Mouse (Mus musculus) gonadal fat pad, adult 2 months (tissue): ENCODE data around the gene Adgrf3. TPM values are rescaled to one million over a fixed set of nuclear protein-coding genes. Genes with fewer than 3 reads are reported as not detected.

ENCODE experiments used
- DNase-seq: peaks from one replicate; pipeline ENCODE4 v3.0.0-alpha.2; 2012; ENCODE audit warnings: low read depth
- polyA plus RNA-seq: library from polyadenylated mRNA; depleted of rRNA; stranded (reverse); fragments of >200 nt; gene quantifications from 2 replicates; pipeline ENCODE4 v1.2.3, GENCODE M21; 2012

Adgrf3 gene
- polyA plus RNA-seq, 1 experiment: 1.2 TPM

DNA sequence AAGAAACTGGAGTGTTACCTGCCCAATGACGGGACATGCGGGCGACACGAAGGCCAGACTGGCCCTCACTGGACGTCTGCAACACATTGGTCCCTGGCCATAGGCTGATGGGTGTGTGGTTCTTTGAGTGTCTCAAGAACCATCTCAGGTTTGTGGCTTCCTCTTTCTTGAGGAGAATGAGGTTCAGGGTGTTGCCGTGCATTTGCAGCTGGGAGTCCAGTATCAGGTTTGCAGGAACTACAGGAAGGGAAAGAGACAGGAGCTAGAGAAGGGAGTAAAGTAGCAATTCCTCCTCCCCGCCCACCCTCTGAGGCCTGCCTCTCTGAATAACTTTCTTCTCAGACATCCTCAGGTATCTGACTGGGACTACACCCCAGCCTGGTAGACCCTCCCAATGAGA, 3.3 kb downstream of the Adgrf3 start:
- DNase-seq: no peak

DNA sequence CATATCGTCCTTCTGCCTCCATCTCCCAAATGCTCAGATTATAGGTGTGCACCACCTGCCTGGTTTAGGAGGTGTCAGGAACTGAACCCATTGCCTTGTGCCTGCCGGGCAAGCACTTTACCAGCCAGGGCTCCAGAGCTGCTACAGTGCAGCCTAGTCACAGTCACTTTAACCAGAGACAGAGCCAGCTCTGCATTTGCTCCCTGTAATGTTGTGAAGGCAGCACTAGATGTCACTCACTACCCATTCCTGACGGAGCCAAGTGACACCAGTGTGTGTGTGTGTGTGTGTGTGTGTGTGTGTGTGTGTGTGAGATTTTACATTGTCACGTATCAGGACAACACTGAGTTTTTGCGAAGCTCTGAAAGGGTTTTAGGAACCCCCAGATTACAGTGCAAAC, 4.0 kb downstream of the Adgrf3 start:
- no peak for DNase-seq

DNA sequence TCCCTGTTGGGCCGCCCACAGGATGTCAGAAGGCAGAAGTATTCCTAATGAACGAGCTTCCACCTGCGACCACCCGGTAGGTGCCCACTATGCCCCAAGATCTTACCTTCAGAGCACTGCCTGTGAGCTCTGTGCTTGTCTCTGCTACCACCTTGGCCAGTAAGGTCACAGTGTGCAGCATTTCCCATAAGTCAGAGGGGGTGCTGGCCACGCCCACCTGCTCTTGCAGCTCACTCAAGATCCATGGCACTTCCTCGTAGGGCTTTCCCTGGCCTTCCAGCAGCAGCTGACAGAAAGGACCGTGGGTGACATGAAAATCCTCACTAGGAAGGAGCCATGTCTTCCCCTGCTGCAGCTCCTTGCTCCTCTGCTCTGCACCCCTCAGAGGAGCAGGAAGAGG, 7.3 kb downstream of the Adgrf3 start:
- no peak for DNase-seq

DNA sequence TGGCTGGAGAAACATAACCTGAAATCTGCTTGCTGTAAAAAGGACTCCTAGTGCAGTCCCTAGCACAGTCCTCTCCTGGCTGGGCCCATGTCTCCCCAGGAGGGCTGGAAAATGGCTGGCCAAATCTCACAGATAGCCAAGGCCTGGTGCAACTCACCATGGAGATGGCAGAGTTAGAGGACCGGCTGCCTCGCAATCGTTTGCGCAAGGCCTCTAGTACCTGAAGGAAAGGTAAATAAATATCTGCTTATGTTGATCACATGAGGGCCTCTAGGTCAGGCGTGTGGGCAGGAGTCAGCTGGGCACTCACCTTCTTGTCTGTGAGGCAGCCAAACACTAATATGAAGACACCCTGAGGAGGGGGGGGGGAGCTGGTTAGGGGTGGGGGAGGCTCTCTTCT, 10.2 kb downstream of the Adgrf3 start:
- DNase-seq: no peak

DNA sequence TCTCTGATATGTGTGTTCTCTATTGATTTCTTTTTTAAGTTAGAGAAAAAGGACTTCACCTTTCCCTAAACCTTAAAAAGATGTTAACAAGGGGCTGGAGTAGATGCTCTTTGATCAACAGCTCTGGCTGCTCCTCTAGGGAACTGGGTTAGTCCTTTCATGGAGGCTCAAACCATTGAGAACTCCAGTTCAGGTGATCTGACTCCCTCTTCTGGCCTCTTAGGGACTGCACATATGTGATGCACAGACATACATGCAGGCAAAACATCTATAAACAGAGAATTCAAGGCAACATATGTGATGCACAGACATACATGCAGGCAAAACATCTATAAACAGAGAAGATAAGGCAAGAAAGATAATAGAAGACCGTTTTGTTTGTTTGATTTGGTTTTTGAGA, 13.1 kb downstream of the Adgrf3 start:
- DNase-seq: no peak

DNA sequence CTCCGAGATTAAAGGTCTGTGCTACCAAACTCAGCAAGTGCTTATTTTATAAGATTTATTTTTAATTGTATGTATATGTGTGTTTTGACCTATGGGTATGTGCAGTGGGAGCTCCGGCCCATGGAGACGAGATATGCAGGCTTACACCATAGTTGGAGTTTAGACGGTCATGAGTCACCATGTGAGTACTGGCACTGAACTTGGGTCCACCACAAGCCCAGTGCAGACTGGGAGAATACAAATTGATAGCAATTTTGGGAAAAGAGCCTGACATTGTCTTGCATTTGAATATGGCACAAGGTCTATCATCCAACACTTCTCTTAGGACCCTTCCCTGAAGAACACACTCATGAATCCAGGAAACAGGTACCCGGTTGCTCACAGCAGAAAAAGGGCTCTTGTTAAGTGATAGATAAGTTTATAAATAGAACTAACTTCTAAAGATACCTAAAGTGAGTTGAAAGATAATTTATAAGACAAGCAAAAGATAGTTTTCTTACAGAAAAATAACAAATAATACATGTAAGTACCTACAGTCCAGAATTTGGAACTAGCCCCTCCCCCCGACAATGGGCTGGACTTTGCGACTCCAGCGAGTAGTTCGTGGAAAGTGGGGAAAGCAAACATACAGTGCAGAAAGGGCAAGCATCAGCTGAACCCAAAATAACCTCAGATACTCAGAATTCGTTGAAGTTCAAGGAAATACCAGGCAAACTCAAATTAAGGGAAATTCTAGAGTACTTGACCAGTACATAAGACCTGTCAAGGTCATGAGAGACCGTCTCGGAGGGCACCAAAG, 17.6 kb downstream of the Adgrf3 start:
- no peak for DNase-seq

DNA sequence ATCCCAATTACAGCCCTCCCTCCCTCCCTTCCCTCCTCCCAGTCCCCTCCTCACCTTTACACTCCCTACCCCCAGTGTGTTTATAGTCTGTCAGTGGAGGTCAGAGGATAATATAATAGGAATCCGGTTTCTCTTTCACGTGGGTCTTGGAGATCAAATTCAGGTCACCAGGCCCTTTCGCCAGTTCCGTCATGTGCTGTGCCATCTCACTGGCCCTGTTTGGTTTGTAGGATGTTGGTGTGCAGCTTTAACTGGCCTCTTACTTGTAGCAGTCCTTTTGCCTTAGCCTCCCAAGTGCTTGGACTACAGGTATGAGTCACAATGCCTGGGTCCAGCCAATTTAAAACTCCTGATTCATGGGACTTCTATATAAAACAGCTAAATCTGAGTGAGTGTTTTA, 29.7 kb downstream of the Adgrf3 start:
- no peak for DNase-seq

DNA sequence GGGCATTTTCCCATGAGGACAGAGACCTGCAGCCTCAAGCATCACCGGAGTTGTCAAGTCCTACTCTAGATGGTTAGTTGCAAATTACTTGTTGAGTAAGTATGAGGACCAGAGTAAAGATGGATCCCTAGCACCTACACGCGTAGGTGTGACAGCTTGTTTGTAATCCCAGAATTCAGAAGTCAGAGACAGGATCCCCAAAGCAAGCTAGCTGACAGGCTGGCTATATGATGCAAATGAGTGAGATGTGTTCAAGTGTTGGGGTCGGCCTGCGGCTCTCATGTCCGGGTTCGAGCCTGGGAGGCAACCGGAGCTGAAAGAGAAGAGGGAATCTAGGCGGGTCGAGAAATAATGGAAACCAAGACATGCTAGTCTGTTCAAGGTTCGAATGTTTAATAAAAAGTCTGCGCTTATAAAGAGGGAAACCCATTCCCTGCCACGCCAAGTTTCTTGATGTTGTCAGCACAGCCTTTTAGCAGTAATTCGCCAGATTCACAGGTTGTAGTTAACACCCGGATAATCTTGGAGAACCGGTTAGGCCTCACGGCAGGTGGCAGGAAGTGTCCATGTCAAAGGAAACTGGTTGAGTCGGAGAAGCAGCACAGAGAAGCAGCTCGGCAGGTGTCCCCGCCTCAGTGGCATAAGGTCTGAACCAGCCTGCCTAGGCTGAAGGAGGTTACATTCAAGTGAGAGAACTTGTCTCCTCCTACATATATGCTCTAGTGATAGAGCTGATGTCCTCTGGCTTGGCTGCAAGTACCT, 32.4 kb downstream of the Adgrf3 start:
- no peak for DNase-seq

DNA sequence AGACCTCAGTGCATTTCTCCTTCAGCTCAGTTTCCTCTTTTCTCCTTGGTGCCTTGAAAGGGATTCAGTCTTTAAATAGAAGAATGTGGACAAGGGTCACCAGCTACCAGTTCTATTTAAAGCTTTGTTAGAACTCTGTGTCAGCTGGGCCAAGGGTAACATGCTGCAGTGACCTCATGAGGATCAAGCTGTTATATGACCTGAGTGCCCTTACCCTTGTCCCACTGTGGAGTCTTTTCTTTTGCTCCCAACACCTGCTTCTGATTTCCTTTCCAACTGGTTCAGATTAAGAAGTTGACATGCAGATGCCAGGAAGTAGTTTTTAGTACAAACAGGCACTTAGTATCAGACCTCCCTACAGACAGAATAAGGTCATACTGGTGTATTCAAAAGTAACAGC, 33.4 kb downstream of the Adgrf3 start:
- no peak for DNase-seq

DNA sequence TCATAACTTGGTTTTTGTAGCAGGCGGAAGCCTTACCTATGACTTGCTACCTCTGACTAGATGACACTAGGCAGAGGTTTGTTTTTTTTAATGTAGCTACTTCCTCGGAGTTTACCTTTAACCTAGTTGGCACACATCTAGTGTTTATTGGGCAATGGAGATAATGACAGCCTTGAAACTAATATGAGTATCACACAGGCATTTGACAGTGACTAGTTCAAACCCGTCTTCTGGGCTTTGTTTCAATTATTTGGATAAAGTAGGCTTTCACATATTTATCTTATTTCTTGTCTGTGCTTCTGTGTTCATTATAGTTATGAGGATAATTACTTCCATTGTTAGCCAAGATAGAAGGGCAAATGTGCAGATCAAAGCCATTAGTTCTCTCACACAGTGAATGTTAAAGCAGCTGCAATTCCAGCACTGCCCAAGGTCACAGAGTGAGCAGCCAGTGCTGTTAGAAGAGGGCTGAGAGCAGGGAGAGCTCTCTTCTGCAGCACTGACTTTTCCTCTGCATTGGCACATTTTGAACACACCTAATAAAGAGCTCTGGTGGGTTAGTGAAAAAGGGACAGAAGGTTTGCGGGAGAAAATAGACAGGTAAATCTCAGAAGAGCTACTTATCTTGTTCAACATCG, 35.1 kb downstream of the Adgrf3 start:
- peak; percentile 97 for DNase-seq

DNA sequence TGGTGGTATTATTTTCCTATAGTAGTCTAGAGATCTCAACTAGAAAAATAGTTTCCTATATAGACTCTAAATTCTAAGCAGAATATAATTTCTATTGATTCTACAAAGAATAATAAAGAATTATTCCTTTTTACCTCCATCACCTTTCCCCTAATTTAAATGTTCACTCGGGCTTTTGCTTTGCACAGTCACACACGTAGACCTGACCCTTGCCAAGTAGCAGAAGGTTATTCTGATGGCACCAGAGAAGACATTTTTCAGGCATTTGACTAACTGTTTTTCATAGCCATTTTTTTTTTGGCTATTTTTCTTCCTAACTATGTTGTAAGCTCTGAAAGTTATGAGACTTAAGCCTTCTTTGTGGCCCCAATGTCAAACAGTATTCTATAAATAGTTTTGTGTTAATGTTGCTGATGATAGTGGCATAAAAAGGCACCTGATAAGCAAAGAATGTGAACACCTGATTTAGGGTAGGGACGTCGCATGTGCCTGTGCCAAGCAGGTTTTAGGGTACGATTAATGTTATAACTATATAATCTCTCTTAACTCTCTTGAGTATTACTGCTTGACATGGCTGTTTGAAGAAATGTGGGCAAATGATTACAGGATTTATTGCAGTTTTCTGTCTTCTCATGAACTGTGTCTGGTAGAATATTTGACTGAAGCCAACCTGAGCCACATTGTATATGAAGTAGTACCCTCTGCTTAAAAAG, 40.1 kb downstream of the Adgrf3 start:
- DNase-seq: no peak

DNA sequence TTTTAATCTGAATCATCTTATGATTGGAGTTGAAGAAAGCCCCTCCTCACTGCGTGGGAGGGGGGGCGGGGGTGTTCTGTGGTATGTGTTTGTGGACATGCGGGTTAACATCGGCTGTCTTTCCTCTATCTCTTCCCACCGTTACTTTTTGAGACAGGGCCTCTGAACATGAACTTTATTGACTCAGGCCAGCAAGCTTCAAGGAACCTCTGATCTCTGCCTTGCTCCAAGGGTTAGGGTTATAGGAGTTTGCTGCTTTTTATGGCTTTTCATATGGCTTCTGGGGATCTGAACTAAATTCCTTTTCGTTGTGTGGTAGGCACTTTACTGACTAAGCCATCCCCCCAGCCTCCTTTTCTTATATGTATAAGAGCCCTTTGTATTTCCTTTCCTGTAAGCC, 43.2 kb downstream of the Adgrf3 start:
- no peak for DNase-seq

DNA sequence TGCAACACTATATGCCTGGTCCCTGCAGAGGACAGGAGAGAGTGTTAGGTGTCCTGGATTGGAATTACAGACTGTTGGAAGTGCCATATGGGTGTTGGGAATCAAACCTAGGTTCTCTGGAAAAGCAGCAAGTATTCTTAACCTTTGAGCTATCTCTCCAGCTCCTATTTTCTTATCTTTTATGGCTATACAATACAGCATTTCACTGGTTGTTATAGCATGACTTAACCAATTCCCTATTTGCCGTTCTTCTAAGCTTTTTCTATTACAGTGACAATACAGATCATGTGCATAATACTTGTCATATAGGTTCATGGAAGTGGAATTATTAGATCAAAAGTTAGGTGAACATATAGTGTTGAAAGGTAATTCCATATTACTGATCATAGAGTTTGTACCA, 43.7 kb downstream of the Adgrf3 start:
- DNase-seq: no peak

DNA sequence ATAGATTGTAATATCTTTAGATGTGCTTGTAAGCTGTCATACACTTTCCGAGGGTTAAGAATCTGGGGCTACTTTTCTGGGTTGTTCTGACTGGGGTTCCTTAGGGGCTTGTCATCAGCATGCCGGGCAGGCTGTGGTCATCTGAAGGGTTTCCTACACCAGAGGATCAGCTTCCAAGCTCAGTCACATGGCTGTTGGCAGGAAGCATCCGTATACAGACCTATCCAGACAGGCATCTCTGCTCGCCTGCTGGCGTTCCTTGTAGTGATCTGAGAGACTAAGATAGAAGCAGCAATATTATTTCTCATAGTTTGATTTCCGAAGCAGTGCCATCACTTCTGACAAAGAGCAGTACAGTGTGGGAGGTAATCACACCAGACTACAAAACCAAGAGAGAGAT, 45.9 kb downstream of the Adgrf3 start:
- no peak for DNase-seq

DNA sequence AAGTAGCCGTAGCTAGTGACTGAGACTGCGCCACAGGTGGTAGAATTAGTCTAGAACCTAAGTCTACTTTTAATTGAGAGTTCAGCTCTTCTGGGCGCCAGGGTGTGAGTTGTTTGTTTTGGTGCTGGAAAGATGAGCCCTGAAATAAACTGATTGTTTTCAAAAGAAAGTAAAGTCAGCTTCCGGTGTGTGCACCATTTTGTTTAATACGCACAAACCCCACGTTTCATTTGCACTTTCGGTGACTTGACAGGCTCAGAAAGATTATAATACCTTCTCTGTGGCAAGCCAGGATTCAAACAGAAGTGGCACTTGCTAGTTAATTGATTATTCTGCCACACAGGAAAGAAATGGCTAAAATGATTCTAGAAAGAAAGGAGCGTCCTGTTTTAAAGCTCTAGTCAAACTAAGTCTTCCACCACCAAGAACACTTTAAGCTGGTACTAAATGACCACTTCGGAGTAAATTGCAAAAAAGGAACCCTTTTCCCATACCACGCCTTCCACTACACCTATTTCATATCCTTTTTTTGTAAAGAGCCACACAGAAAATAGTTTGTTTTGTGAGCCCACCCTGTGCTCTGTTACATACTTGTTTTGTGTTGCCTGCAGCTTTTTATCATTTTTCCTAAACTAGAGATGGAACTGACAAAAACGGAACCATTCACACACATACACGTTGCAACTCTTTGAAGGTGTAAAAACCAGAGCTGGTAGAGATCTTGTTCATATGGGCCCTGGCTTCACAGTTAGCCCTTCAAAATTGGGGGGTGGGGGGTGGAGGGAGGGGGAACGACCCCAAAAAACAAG, 49.5 kb downstream of the Adgrf3 start:
- DNase-seq: no peak

DNA sequence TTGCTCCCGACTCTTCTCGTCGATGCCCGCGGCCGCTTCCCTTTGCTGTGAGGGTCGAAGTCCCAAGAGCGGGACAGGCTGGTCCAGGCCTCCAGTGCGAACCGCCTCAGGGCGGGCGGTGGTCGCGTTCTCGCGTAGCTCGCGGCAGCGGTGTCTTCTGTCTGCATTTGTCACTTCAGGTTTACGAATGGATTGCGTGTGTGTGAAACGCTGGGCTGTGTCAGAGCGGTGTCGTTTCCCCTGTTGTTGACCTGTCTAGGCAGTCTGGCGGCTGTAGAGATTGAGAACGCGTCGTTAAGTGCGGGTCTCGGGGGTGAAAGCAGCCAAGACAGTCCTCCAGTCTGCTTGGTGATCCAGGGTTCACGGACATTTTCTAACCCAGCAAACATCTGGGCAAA, 50.1 kb downstream of the Adgrf3 start:
- no peak for DNase-seq

DNA sequence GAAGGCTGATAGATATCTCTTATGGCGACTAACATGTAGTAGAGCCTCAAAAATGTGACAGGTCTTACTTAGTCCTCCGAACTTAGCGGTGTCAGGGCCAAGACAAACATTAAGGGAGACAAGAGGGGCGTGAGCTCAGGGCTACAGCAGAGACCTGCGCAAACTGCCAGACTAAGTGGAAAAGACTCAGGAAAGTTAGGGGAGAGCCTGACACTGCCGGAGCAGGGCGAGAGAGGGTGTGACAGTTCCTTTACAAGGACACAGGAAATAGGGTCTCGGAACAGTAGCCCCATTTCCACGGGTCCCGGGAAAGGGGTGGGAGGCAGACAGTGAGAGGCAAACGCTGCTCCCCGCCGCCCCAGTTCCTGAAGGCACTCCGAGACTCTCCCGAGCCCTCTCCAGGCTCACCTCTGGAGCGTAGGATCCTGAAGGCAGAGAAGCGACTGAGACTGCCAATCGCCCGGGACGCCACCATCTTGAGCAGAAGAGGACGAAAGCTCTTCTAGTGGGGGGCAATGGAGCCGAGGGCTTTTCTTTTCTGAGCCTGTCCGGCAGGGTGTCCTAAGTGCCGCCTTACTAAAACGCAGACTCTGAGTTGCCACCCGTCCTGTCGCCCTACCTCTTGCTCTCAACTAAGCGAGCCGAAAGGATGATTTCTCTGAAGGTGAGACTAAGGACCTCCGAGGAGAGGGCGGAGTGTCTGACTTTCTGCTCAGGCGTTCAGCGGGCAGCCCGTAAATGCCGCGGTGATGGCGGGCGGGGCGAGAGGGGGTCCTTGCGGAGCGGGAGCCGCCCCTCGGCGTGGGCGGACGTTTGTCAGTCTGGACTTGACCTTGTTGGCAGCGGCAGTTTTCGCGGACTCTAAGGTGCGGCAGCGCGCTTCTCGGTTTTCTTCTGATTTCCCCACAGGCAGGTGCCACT, 50.8 kb downstream of the Adgrf3 start, which contains the start of the genes Hadha and Hadhb:
TSS of gene Hadha (minus strand) at position 689 of the 921 bp plus-strand sequence.
TSS of gene Hadhb (plus strand) at position 775 of the 921 bp plus-strand sequence.
- no peak for DNase-seq

DNA sequence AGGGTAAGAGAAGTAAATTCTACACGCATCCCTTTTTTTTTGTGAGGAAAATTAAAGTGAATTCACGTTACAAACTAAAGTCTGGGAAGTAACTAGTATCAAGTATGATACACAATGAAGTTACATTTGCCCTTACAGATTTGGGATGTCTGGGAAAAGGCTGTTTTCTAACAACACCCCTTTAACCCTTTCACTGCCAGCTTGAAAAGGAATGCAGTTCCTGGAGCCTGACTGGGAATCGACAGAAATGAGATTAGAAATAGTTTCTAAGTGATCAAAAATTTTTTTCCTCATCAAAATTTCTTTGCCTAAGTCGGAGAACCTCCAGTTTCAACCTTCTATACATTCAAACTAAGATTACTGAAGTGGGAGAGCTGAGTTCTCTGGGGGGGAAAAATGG, 51.5 kb downstream of the Adgrf3 start:
- no peak for DNase-seq

DNA sequence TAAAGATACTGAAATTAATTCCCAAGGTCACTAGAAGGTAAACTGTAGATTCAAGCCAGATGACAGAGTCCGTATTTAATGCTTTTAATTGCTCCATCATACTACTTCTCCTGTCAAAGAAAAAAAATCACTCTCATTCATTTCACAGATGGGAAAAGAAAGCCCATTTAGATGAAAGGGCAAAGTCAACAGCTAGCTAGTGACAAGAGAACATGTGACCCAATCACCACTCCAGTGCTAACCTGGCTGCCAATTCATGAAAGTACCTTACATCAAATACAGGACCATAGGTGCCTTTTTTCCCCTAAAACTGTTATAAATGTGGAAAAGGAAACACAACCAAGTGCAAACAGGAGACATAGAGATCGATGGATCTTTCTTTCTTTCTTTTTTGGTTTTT, 52.3 kb downstream of the Adgrf3 start:
- no peak for DNase-seq

DNA sequence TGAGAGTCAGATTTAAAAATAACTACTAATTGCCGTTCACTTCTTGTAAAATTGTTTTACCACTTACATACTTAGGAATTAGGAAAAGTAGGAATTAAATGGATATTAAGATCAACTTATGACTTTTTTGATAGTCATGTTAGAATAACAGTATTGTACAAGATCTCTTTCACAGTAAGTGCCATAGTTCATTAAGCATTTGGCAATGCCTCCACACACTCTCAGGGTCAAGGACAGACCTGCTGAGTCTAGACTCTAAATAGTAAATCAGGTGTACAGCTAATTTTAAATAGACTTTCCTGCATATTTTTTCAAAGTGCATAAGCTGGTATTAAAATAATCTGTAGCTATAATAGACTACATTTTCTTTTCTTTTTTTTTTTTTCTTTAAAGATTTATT, 53.1 kb downstream of the Adgrf3 start:
- DNase-seq: no peak
